Mouse (Mus musculus): ENCODE measurements around the gene Smchd1. TPM values are rescaled to one million over a fixed set of nuclear protein-coding genes. Genes with fewer than 3 reads are reported as not detected.
"Not testable (repeated sequence)": the region's sequence is repeated elsewhere in the genome, so short reads cannot be mapped to it uniquely, and the experiment has no call there.

Gene Smchd1
- polyA plus RNA-seq, 1 experiment from 2014 or later, result 58.6 TPM

- Histone ChIP-seq H3K9ac (ENCODE audit: low read length) (no peak overlapping the region), H3K4me1 (replicated peaks; ENCODE audit: control insufficient read depth, insufficient read depth, low read length) (no peaks in the 10 kb centered on the region), H3K36me3 (ENCODE audit: control insufficient read depth, insufficient read depth, low read length) (no peaks in the 10 kb centered on the region), H3K4me2 (ENCODE audit: low read depth, low read length) (no peak overlapping the region), H3K4me3 (ENCODE audit: low read length) (no peak overlapping the region), H3K27me3 (ENCODE audit: control insufficient read depth, insufficient read depth, low read depth, low read length) (no peaks in the 10 kb centered on the region), H3K27ac (ENCODE audit: low read length) (no peak overlapping the region), H3K9me3 (ENCODE audit: control insufficient read depth, low read length) (no peaks in the 10 kb centered on the region)
- ATAC-seq (ENCODE audit: low read depth), result no peak
- WGBS, result 28% methylated on average over 15 of the region's 15 CpGs
Observed at GRCm38 (mm10) chr17:71332298-71332697, 142.8 kb downstream of the Smchd1 start.

GRCm38 (mm10) chr17:71320731-71321130 lies 154.4 kb downstream of the Smchd1 start:
- not testable (repeated sequence) for H3K4me1 ChIP-seq (replicated peaks; ENCODE audit: control insufficient read depth, insufficient read depth, low read length); H3K9me3 ChIP-seq (ENCODE audit: control insufficient read depth, low read length); H3K9ac ChIP-seq (ENCODE audit: low read length); H3K4me3 ChIP-seq (ENCODE audit: low read length); H3K36me3 ChIP-seq (ENCODE audit: control insufficient read depth, insufficient read depth, low read length); H3K27ac ChIP-seq (ENCODE audit: low read length); H3K4me2 ChIP-seq (ENCODE audit: low read depth, low read length); ATAC-seq (ENCODE audit: low read depth); H3K27me3 ChIP-seq (ENCODE audit: control insufficient read depth, insufficient read depth, low read depth, low read length)
- 78% methylated on average over 8 of the region's 8 CpGs for WGBS

GRCm38 (mm10) chr17:71319361-71319760 lies 155.8 kb downstream of the Smchd1 start:
- no peaks in the 10 kb centered on the region for H3K27me3 ChIP-seq (ENCODE audit: control insufficient read depth, insufficient read depth, low read depth, low read length)
- ATAC-seq (ENCODE audit: low read depth), result no peak
- no peaks in the 10 kb centered on the region for H3K4me1 ChIP-seq (replicated peaks; ENCODE audit: control insufficient read depth, insufficient read depth, low read length)
- 70% methylated on average over 3 of the region's 3 CpGs for WGBS
- no peak overlapping the region for H3K27ac ChIP-seq (ENCODE audit: low read length)
- no peaks in the 10 kb centered on the region for H3K36me3 ChIP-seq (ENCODE audit: control insufficient read depth, insufficient read depth, low read length)
- H3K9me3 ChIP-seq (ENCODE audit: control insufficient read depth, low read length), result no peaks in the 10 kb centered on the region
- no peak overlapping the region for H3K9ac ChIP-seq (ENCODE audit: low read length)
- no peak overlapping the region for H3K4me2 ChIP-seq (ENCODE audit: low read depth, low read length)
- no peak overlapping the region for H3K4me3 ChIP-seq (ENCODE audit: low read length)

GRCm38 (mm10) chr17:71317571-71317970 lies 157.6 kb downstream of the Smchd1 start:
- no peak overlapping the region for H3K27ac ChIP-seq (ENCODE audit: low read length)
- 93% methylated on average over 4 of the region's 4 CpGs for WGBS
- no peaks in the 10 kb centered on the region for H3K9me3 ChIP-seq (ENCODE audit: control insufficient read depth, low read length)
- H3K4me2 ChIP-seq (ENCODE audit: low read depth, low read length), result no peak overlapping the region
- no peak for ATAC-seq (ENCODE audit: low read depth)
- H3K4me1 ChIP-seq (replicated peaks; ENCODE audit: control insufficient read depth, insufficient read depth, low read length), result no peaks in the 10 kb centered on the region
- H3K4me3 ChIP-seq (ENCODE audit: low read length), result no peak overlapping the region
- H3K36me3 ChIP-seq (ENCODE audit: control insufficient read depth, insufficient read depth, low read length), result no peaks in the 10 kb centered on the region
- H3K9ac ChIP-seq (ENCODE audit: low read length), result no peak overlapping the region
- peaks cover 1% of the 10 kb centered on the region; the same call in 1 of the 2 replicates for H3K27me3 ChIP-seq (ENCODE audit: control insufficient read depth, insufficient read depth, low read depth, low read length)

- Histone ChIP-seq H3K4me1 (replicated peaks; ENCODE audit: control insufficient read depth, insufficient read depth, low read length) (peaks cover 12% of the 10 kb centered on the region), H3K9me3 (ENCODE audit: control insufficient read depth, low read length) (no peaks in the 10 kb centered on the region), H3K27ac (ENCODE audit: low read length) (no peak overlapping the region), H3K4me3 (ENCODE audit: low read length) (no peak overlapping the region), H3K9ac (ENCODE audit: low read length) (no peak overlapping the region), H3K27me3 (ENCODE audit: control insufficient read depth, insufficient read depth, low read depth, low read length) (peaks cover 31% of the 10 kb centered on the region), H3K36me3 (ENCODE audit: control insufficient read depth, insufficient read depth, low read length) (no peaks in the 10 kb centered on the region), H3K4me2 (ENCODE audit: low read depth, low read length) (no peak overlapping the region)
- 71% methylated on average over 4 of the region's 4 CpGs for WGBS
- ATAC-seq (ENCODE audit: low read depth), result no peak
Observed at GRCm38 (mm10) chr17:71314315-71314714, 160.8 kb downstream of the Smchd1 start.

- Histone ChIP-seq H3K4me1 (replicated peaks; ENCODE audit: control insufficient read depth, insufficient read depth, low read length) (peaks cover 12% of the 10 kb centered on the region), H3K4me2 (ENCODE audit: low read depth, low read length) (peak within 1 kb of the TSS; percentile 100), H3K9ac (ENCODE audit: low read length) (peak within 1 kb of the TSS; percentile 70), H3K27me3 (ENCODE audit: control insufficient read depth, insufficient read depth, low read depth, low read length) (peaks cover 40% of the 10 kb centered on the region), H3K27ac (ENCODE audit: low read length) (no peak within 1 kb of the TSS), H3K4me3 (ENCODE audit: low read length) (peak within 1 kb of the TSS; percentile 66), H3K9me3 (ENCODE audit: control insufficient read depth, low read length) (no peaks in the 10 kb centered on the region), H3K36me3 (ENCODE audit: control insufficient read depth, insufficient read depth, low read length) (no peaks in the 10 kb centered on the region)
- WGBS, result 8% methylated on average over 20 of the region's 20 CpGs
- peak; percentile 51 for ATAC-seq (ENCODE audit: low read depth)
Observed at GRCm38 (mm10) chr17:71311340-71312171, 163.6 kb downstream of the Smchd1 start, which contains the start of gene Emilin2. TSS of gene Emilin2 (minus strand) at chr17:71311978.

- no peaks in the 10 kb centered on the region for H3K36me3 ChIP-seq (ENCODE audit: control insufficient read depth, insufficient read depth, low read length)
- under 1% methylated on average over 61 of the region's 67 CpGs for WGBS
- H3K9ac ChIP-seq (ENCODE audit: low read length), result peak overlapping the region; percentile 70
- H3K4me3 ChIP-seq (ENCODE audit: low read length), result peak overlapping the region; percentile 66
- peak; percentile 64 for ATAC-seq (ENCODE audit: low read depth)
- H3K4me2 ChIP-seq (ENCODE audit: low read depth, low read length), result peak overlapping the region; percentile 100
- H3K27me3 ChIP-seq (ENCODE audit: control insufficient read depth, insufficient read depth, low read depth, low read length), result peaks cover 40% of the 10 kb centered on the region
- H3K9me3 ChIP-seq (ENCODE audit: control insufficient read depth, low read length), result no peaks in the 10 kb centered on the region
- peaks cover 12% of the 10 kb centered on the region for H3K4me1 ChIP-seq (replicated peaks; ENCODE audit: control insufficient read depth, insufficient read depth, low read length)
- no peak overlapping the region for H3K27ac ChIP-seq (ENCODE audit: low read length)
Observed at GRCm38 (mm10) chr17:71310486-71311339, 164.4 kb downstream of the Smchd1 start.

DNA sequence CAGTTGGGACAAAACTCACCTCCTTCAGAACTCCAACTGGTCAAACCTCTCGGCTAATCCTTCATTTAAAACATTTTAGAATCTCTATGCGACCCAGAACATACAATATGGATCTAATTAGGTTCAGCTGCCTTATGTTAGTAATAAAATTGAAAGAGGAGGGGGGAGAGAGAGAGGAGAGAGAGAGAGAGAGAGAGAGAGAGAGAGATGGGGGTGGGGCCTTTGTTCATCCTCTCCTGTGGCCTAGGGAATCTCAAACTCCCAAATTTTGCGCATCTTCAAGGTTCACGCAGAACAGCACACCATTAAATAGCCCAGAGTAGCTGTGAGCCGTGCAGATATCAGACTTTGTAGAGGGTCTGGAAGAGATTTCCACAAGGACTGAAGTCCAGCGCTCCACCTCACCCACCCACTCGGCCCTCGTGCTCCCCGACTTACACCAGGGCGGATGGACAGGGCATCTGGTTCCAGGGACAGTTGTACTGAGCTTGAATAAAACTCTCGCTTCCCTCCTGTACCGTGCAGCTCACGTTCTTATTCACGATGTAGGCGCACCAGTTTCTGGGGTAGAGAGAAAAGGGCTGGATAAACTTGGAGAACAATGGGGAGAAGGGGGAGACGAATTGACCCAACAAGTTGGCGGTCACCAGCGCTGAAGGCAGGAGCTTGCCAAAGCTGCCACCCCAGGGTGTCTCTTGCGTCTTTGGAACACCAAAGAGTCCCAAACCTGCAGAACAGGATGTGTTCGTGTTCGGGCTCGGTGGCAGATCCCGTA lies 165.2 kb downstream of the Smchd1 start:
- ATAC-seq (ENCODE audit: low read depth), result no peak; the same call in 1 of the 2 replicates

More for the DNA sequence above, 165.2 kb downstream of the Smchd1 start:
- H3K9ac ChIP-seq (ENCODE audit: low read length), result peak overlapping the region; percentile 70
- peaks cover 12% of the 10 kb centered on the region for H3K4me1 ChIP-seq (replicated peaks; ENCODE audit: control insufficient read depth, insufficient read depth, low read length)
- no peaks in the 10 kb centered on the region for H3K36me3 ChIP-seq (ENCODE audit: control insufficient read depth, insufficient read depth, low read length)
- H3K27ac ChIP-seq (ENCODE audit: low read length), result no peak overlapping the region
- H3K27me3 ChIP-seq (ENCODE audit: control insufficient read depth, insufficient read depth, low read depth, low read length), result peaks cover 40% of the 10 kb centered on the region
- peak overlapping the region; percentile 100 for H3K4me2 ChIP-seq (ENCODE audit: low read depth, low read length)
- WGBS, result 8% methylated on average over 23 of the region's 23 CpGs
- no peaks in the 10 kb centered on the region for H3K9me3 ChIP-seq (ENCODE audit: control insufficient read depth, low read length)
- peak overlapping the region; percentile 66 for H3K4me3 ChIP-seq (ENCODE audit: low read length)

Data from lung, embryonic 16.5 days (tissue).